Mouse (Mus musculus): ENCODE results near the gene 5530401A14Rik.

The 5530401A14Rik gene

DNA sequence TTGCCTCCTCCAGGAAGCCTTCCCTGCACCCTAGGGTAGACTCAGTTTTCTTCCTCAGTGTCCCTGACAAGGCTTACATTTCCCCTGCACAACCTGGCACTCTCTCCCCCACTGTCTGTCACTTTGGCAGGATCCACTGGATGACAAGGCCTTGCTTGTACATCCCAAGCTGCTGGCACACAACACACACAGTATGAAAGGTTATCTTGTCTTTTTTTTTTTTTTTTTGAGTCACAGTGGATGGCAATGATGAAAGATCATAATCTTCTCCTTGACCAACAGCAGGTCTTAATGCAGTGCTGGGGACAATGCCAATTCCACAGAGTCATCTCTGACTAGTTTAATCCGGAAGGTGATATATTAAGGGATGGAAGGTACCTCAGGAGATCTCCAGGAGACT is 77.0 kb downstream of the 5530401A14Rik start:
- DNase-seq (ENCODE audit: low spot score) = no peak

DNA sequence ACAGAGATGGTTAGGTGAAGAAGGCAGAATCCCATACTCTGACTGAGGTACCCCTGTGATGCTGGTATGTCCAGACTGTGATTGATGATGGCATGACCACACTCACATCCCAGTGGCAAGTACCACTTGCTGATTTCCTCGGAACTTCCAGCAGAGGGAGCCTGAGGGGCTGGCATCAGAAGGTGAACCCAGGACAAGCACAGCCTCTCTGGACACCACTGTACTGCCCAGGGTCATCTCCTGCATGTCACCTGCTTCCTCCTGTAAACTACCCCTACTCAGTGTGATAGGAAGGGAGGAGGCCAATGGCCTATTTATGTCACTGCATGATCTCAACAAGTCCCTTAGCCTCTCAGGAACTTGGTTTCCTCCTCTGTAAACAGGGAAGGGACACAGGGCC is 80.5 kb downstream of the 5530401A14Rik start:
- peak; percentile 57 for DNase-seq (ENCODE audit: low spot score)

DNA sequence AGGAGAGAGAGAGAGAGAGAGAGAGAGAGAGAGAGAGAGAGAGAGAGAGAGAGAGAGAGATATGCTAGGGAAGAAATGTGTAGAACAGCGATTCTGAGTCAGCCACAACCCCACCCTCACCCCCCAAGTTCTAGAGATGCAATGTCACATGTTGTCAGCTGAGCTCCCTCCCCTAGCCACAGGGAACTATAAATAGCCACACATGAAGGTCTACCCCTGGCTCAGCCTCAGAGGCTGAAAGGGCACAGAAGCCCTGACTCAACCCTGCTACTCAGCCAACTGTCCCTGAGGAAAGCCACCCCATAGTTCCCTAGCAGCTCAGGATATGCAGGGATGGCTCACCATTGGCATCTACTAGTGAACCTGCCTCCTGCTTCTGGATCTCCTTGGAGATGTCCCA is 81.7 kb downstream of the 5530401A14Rik start:
- no peak for DNase-seq (ENCODE audit: low spot score)

Measured in embryo, embryonic 10 days (tissue).